Mouse (Mus musculus) adrenal gland, adult 8-10 months (tissue): ENCODE results near the gene Irf2. TPM values are rescaled to one million over a fixed set of nuclear protein-coding genes. Genes with fewer than 3 reads are reported as not detected.

Source experiments
- DNase-seq: peaks from one replicate; pipeline ENCODE4 v3.0.0; 2022
- total RNA-seq, 4 experiments: library from RNA; stranded (reverse); gene quantifications; 2 replicates each; pipeline ENCODE4 v1.2.4; 2022

The Irf2 gene
- total RNA-seq, 4 experiments from 2014 or later: 55.9 to 62.2 (median 60.3) TPM

DNA sequence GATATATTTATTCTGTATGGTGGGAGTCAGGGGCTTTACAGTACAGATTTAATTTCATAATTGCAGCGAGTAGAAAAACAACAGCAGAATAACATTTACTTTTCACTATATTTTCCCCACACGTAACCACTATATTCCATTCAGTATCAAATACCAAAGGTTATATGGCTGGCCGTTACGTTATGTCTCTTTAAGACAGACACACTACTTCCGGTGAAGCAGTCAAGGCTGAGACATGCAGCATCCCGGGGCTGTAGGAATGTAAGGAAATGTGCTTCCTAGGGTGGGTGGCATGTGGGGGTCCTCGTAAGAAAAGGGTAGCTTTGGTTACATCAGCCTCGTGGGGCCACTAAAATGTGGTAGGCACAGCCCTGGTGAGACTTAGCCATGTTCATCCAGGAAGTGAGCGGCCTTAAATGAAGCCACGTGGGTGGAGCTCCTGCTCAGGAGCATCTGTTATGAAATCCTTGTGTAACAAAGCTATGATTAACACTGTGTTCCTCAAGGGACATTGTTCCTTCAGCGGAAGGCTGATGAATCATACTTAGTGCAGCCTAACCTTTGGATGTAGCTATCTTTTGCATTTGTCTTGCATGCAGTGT is 71.6 kb downstream of the Irf2 start:
- peak; percentile 55 for DNase-seq

DNA sequence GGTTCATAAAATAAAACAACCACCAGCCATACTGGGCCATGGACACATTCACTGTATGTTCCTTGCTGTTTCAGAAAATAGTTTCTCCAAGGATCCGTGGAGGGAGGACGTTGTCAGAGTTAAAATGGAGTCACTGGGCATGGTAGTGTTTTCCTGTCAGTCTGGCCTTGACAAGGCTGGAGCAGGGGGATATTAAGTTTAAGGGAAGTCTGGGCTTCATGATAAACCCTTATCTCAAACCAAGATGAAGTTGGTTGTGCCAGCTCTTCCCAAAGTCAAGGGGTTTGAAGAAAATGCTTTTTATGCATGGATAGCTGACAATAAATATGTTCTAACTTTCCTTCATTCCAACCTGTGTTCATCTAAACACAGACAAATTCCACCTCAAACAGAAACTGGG is 72.4 kb downstream of the Irf2 start:
- no peak for DNase-seq

DNA sequence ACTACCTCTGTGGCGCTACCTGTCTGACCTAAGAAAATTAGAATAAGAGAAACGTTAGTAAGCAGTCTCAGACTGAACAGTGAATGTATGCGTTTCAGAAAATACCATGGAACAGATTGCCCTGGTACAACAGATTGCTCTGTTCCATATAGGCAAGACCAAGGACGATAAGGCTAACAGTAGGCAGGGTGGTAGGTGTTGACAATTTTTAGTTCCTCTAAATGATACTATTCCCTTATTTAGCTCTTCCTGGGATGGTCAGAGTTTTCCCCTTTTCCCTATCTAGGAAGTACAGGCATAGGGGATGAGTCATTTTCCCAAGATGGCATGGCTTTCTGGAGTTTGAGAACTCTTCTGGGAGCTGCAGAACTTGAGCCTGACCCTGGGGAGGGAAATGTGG is 73.4 kb downstream of the Irf2 start:
- no peak for DNase-seq

DNA sequence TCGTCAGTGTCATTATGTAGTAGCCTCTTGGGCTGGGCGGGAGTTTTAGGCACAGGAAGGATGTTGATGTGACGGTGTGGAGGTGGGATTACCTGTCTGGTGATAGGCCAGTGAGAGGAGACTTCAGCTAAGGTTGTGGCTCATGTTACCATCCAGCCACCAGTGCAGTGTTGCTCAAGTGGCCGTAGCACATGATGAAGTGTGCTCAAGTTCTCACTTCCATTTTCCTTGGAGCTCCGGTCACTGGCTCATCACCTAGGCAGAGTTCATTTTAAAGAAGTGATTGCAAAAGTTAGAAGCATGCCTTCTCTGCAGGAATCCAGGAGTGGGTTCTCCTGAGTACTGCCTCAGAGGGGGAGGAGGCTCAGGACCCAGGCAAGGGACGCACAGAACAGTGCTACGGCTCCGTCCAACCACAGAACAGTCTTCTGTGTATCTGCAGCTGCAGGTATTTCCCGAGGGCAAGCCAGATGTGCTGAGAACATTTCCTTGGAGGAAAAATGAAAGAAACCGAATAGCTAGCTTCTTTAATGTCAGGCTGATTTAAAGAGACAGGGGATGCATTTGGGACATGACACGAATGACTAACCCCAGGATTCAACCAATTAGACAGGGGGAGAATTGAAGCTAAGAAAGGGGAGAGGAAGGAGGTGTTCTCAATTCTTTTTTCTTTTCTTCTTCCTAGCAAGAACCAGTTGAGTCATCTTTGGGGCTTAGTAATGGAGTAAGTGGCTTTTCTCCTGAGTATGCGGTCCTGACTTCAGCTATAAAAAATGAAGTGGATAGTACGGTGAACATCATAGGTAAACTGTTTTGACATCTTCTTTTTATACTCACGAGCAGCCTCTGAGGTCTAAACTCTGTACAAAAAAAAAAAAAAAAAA is 78.8 kb downstream of the Irf2 start:
- no peak for DNase-seq

DNA sequence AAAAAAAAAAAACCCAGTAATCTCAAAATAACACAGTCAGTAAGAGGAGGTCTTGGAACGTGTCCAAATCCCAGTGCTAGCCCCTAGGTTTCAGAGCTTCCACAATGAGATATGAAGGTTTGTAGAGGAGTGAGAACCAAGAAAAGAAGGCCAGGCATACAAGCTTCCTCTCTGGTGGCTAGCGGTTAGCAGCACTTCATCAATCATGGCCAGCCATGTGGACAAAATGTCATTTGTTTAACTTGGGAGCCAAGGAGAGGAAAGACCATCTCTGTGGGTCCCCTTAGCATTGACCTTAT is 79.4 kb downstream of the Irf2 start:
- DNase-seq: no peak

DNA sequence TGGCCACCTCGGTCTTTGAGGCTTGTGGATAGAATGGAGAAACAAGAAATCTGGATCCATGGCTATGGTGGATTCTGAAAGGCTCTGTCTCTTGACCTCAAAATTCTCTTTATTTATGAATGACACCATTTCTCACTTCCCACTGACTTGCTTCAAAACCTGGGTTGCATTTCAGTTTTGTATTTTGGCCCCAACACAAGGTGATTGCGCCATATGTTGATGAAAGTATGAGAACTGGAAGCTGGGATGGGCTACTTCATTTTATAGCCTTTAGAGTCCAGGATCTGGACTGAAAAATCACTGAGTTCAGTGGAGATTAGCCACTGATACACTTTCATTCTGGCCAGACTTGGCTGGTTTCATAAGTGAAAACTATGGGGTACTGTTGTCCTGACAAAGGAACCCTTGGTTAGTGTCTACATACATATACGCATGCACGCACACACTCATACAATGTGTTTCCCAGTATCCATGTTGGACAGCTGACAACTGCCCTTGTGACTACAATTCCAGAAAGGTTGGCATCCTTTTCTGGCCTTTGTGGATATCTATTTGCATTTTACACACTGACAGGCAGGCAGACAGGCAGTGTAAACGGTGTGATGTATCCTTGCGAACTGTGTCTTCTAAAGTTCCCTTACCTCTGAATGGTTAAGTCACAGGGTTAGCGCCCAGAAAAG is 89.3 kb downstream of the Irf2 start:
- no peak for DNase-seq

DNA sequence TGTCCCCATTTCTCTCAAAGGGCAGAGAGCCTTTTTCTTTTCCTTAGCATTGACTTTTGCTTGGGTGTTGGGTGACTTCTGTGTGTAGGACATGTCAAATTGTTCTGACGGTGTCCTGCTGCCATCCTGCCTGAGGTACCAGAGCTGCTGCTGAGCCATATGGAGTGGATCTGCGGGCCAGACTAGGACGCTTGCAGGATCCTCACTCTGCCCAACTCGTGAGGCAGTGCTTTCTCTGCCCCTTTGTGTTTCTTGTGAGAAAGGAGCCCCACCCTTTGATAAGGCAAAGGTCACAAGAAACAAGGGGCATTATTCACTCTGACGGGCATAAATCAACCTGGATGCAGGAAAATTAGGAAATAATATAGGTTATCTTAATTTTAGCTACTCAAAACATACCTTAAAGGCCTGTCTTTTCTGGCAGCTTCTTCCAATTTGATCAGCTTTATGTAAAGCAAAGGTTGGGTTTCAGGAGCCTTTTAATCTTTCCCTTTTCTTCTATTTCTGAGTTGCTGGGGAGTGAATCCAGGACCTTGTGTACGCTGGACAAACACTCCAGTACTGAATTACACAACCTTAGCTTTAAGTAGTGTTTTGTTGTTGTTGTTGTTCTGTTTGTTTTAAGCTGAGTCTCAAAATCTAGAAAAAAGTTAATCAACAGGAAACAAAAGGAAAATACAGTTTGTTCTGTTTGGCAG is 90.0 kb downstream of the Irf2 start:
- DNase-seq: no peak

DNA sequence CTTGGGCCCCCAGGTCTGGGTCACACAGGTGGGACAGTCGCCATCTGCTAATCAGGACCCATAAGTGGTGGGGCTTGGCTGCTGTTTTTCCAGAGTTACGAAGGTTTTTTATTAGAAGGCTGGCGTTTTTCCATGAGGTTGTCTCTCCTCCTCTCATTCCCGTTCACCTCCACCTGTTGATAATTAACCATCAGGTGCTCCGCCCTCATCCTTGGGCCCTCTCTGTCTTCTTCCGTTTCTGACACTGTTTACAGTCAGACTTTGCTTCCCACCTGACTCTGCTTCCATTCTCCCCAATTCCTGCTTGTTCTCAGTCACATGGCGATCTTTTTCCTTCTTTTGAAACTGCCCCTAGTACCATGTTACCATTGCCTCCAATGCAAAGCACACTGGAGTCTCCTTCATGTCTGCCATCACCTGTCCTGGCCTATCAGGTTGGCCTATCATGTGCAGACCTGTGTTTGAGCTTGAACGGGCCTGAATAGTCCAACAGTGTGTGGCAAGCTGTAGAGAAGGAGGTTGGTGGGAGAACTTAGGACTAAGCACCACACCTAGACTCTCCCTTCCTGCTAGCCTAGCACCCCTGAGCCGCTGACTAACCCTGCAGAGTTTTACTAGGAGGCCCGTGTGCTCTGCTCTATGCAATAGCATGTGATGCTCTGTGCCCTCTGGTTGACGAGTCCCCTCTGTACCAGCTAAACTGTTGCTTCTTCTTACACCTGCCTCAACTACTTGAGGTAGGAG is 90.8 kb downstream of the Irf2 start:
- no peak for DNase-seq

DNA sequence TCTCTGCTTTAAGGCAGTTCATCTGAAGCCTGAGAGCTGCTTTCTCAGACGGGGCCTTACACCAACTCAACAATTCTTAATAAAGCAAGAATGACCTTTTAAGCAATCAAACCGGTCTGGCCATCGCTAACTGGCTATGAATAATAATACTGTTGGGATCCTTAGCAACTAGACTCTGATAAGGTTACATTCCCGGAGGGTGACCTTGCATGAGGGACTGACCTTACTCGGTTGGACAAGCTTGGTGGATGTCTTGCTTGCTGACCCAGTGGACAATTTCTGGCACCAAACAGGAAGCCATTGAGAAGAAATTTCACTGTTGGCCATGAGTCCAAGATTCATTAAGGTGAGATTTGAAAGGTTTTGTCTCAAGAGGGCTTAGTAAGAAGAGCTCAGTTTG is 92.4 kb downstream of the Irf2 start:
- DNase-seq: no peak

DNA sequence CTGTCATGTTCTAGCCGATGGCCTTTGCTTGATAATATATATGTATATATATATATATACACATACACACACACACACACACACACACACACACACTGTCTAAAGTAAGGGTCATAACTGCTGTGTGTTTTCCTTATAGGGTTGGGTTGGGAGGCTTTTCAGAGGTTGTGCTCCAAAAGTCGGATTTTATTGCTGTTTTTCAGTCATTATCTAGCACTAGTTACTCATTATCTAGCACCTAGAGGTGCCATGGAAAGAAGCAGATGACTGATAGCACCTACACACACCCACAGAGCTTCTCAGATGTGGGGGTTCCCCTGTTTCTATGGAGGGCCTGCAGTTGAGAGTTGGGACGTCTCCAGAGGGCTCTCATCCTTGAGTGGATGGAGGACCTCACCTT is 92.9 kb downstream of the Irf2 start:
- no peak for DNase-seq

DNA sequence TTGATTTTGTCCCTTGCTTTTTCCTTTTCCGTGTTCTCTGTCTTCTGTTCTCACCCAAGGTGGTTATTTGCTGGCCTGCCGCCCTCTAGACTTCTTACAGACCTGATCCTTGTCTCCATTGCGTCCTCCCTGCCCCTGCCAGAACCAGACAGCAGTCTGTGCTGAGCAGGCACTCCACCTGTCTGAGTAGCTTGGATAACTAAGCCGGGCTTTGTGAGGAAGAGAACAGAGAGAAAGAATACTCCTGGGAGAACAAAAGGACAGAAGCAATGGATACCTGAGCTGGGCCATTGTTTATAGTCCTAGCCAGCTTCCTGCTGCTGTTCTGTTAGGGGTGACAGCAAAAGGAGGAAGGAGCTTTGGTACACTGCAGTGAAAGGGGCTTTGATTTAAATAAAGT is 94.2 kb downstream of the Irf2 start:
- DNase-seq: no peak

DNA sequence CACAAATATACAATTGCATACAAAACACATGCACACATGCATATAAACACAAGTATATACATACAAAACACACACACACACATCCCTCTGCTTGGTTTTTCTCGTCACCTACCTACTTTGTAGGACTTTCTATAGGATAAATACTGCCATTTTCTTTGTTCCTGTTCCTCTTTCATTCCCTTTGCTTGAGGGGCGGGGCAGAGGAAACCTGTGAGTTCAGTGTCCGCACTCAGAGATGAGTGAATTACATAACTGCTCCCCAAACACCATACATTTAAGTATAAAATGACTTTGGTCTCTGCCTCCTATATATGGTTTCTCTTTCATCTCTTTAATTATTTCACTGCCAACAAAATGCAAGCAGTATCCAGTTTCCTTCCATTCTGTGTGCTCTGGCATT is 94.9 kb downstream of the Irf2 start:
- no peak for DNase-seq

DNA sequence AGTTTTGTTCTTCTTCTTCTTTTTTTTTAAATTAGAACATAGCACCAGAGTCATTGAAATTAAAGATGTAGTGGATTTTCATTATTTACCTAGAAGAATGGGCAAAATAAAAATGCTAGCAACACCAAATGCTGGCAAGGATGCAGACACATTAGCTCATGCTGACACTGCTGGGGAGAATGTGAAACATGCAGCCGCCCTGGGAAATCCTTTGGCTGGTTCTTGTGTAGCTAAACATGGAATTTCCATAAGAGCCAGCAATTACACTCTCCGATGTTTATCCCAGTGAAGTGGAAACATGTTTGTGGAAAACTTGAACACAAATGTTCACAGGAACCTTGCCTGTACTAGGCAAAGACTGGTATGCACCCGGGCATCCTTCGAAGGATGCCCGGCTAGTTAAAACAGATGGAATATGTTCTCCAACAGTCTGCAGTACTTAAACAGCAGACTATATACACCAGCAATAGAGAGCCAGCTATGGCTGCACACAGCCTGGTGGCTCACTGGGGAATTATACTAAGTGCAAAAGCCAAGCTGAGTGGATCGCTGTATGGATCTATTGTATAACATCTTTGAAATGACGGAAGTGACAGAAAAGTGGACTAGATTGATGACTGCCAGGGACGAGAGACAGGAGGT is 96.6 kb downstream of the Irf2 start:
- DNase-seq: no peak

DNA sequence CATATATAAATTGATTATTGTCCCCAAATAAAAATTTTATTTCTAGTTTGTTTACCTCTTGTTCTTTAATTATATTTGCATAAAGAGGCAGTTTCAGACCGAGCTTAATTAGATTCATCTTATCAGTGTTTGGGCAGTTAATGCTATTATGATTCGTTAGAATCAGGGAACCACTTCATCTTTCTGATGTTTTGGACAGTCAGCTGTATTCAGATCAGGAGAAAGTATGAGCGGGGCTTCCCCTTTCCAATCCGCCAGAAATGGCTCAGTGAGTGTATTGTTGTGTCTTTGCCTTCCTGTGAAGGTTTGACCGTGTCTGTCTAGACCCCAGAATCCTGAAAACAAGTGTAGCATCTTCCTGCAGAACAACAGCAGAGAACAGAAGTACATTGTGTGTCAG is 97.4 kb downstream of the Irf2 start:
- no peak for DNase-seq

DNA sequence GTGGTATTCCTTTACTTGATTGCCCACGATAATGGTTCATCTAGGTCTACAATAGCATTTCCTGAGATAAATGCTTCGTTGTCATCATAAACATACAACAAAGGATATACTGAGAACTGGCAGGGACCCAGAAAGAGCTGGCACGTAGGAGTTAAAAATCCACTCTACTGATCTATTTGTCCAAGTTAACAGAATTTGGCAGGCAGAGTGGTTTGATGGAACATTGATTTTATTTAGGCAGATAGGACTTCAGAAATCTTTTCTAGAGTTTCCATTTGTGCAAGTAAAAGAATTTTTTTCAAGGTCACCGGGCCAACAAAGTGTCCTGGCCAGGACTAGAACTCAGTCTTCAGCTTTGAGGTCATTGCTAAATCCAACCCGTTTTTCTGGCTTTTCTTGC is 98.5 kb downstream of the Irf2 start:
- no peak for DNase-seq

DNA sequence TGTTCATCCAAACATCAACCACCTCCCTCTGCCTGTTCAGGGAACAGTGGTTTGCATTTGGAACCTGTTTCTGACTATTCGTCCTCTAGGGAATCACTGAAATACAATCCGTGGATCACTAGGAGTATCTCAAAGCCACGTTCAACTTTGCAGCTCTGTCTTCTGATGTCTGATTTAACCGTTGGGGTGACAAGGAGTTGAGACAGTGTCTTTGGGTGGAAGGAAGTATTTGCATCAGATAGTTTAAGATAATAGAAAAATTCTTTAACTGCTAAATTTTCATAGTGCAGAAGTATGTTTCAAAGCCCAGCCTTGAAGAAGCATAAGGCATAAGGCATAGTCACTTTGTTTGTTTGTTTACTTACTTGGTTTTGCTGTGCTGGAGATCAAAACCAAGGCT is 100.9 kb downstream of the Irf2 start:
- DNase-seq: no peak

DNA sequence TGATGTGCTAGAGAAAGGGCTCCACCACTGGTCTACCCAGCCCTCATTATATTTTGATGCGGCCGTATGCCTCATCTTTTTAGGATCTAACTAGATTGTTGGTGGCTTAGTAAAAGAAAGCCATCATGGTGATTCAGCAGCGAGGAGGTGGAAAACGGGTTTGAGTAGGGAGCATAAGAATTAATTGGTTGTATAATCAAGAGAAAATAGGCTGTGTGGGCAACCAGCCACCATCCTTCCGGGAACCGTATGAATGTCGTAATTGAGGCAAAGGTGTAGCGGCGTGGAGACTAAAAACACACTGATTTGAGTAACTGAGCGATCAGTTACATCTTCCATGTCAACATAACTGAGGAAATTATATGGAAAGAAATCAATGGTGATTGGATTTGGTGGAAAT is 101.3 kb downstream of the Irf2 start:
- DNase-seq: no peak

DNA sequence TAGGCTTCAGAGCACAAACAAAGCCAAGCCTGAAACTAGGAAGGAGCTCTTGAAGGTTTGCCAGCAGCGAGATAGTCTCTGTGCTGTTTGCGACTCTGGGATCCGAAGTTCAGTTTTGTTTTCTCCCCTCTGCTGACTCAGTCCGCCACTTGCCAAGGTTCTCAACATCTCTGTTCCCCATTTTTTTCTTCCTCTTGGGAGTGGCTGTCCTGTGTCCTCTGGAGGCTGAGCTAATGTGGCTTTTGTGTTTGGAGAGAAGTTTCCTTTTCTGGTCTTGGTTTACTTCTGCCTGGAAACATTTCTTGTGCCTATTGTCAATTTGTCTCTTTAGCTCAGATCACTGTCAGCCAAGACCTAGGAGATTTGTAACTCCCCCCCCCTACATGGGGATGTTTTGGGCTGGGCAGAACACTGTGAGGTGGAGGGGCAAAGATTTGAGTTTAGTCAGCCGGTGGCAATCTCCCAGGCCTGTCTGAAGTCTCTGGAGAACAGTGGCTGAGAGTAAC is 103.2 kb downstream of the Irf2 start:
- peak; percentile 66 for DNase-seq

DNA sequence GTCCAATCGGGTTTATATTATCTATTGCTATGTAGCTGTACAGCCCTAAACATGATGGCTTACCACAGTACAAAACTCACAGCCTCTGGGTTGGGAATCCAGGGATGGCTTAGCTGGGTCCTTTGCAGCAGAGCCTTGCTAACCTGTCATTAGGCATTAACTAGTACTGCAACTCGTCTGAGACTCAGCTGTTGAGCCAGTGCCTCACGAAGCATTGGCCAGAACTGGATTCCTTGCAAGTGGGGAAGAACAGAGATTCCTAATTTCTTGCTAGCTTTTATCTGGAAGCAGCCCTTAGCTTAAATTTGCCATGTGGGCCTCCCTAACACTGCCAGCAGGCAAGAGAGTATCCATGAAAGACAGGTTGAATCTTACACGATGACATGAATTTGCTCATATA is 104.3 kb downstream of the Irf2 start:
- no peak for DNase-seq

DNA sequence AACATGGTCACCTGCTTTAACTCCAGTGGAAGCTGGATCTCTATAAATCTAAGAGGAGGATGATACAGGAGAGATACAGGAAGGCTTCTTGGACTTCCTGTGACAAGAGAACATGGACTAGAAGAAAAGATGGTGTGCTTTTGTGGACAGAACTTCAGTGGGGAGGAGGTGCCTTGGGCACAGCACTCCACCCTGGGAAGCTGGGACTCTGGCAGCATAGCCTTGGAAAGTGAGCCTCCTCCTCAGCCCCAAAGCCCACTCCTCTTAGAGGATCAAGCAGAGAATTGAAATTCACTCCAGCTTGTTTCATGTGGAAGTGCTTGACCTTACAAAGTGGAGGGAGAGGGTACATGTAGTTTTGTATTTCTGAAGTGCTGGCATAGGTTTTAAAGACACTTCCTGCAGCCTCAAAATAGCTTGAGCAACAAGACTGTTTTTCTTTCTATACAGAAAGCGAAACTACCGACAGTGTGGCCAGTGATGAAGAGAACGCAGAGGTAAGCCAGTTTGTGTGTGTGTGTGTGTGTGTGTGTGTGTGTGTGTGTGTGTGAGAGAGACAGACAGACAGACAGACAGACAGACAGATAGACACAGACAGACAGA is 104.9 kb downstream of the Irf2 start:
- no peak for DNase-seq
